Mouse (Mus musculus) thymus, adult 2 months (tissue): ENCODE measurements around the gene A530064D06Rik.
A peak's percentile ranks its signal among the peaks of the same experiment; 100 is the strongest.

Experiments
- CTCF ChIP-seq: fragments of 200-500 bp; IDR thresholded peaks from 2 replicates; pipeline ENCODE4 v1.5.1; 2012; ENCODE audit warnings: mild to moderate bottlenecking, control low read depth, low read length, moderate library complexity, borderline replicate concordance; ENCODE audit not compliant: control insufficient read depth, poor library complexity, insufficient read depth; ENCODE audit errors: extremely low read depth
- POLR2A ChIP-seq: fragments of 200-500 bp; IDR thresholded peaks from 2 replicates; pipeline ENCODE4 v1.6.1; 2012; ENCODE audit warnings: mild to moderate bottlenecking, low read length, control low read depth, moderate library complexity; ENCODE audit not compliant: control insufficient read depth, poor library complexity, insufficient read depth; ENCODE audit errors: extremely low read depth

- TF ChIP-seq POLR2A = no peak
- 0 out of 2 replicates have a peak, but pooled peaks have one; percentile 26 for TF ChIP-seq CTCF
Measured at GRCm38 (mm10) chr17:48110547-48111287, 56.4 kb downstream of the A530064D06Rik start.
